Mouse (Mus musculus) lung, postnatal 25 days (tissue): ENCODE measurements around the gene Spata45.

Experiments
- DNase-seq: peaks from one replicate; pipeline ENCODE4 v3.0.0; 2022; ENCODE audit warnings: low spot score

The Spata45 gene

DNA sequence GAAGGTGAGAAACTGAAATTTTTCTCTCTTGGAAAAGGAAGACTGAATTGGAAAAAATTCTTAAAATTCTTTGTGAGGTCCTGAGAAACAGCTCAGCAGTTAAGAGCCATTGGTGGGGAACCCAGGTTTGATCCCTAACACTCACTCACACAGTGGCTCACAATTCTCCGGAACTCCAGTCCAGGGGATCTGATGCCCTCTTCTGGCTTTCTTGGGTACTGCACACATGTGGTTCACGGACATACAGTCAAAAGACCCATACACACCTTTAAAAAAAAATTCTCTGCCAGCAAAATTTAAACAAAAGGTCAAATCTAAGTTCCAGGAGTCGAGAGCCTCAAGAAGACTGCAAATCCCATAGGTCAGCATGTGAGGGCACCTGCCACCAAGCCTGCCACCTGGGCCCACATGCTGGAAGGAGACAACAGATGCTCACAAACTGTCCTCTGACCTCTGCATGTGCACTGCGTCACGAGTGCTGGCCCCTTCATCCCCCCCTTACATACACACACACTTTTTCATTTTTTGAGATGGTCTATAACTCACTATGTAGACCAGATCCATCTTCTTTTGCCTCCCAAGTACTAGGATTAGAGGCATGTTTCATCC lies 48.6 kb downstream of the Spata45 start:
- DNase-seq = peak; percentile 31

DNA sequence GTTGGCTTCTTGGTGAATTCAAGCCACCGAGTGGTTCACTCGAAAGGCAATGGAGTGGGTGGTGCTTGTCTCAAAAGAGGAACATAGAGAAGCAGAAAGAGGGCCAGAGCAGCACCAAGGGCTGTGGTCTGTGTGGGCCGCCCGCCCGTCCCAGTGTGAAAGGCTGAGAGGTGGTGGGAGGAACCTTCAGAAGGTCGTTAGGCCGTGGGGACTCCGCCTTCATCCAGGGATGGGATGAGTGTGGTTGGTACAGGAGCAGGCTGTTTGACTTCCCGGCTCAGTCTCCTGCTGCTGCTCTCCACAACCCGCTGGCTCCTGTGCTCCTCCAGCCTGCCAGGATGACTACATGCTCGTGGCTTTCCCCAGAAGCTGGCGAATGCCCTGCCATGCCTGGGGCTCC lies 49.2 kb downstream of the Spata45 start:
- DNase-seq = peak; percentile 23

DNA sequence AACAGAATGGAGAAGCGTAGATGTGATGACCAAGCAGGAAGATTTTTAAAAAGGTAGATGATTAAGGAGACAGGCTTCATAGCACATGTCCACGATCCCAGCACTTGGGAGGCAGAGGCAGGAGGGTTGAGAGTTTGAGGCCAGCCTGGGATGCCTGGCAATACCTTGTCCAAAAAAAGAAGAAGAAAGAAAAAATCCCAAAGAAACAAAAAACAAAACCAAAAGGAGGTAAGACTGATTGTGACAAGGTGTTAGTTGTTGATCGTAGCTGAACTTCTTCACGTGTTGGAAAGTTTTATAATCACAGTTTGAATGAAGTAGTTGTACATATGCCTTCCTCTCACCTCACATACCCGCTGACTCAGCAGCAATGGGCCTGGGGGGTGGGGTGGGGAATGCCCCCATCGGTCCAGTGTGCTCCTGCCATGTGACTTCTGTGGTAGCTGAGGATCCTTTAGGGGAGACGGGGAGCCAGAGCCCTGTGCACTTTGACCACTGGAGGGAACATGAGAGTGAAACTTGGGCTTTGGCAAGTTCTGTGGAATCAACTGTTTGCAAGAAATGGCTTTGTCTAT lies 50.0 kb downstream of the Spata45 start:
- no peak for DNase-seq

DNA sequence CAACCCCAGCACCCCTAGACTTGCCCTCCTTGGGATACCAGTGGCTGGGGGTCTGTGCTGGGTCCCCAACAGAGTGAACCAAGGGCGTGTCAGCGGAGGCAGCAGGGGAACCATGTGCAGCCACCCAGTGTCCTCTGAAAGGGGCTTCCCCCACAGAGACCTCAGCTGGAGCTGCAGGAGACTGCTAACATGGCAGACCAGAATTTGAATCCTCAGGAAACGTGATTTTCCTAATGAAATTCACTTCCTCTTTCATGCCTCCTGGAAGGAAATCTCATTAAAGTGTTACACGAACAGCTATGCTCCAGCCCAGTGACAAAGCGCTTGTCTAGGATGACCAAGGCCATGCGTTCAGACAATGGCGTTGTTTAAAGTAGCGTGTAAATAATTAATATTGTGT lies 50.5 kb downstream of the Spata45 start:
- DNase-seq = no peak

DNA sequence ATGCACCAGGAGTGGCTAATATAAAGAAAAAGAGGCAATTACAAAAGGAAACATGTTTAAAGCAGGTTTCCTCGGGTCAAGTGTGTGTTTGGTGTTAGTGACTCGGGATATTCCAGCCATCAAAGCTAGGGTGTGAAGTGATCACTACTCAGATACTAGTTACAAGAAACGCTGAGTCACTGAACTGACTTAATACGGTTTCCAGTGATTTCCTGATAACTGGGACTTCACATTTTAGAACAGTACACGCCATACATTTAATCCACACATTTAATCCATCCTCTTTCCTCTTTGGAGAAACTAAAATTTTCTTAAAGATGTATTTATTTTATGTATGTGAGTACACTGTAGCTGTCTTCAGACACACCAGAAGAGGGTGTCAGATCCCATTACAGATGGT lies 51.5 kb downstream of the Spata45 start:
- no peak for DNase-seq

DNA sequence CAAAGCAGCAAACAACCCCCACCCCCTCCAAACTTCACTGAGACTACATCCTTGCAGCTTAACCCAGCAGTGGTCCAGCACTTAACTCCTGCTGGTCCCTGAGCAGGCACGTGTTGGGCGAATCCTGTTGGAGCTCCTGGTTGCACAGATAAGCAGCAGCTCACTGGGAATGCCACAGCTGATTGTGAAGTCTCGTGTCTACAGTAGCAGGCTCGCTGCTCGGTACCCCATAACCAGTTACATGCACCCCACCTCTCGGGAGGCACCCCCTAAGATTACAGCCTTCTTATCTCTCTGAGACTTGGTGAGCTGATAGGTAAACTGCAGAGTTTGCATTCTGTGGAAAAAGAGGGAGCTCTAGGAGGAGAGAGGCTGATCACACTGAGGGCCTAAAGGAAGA lies 52.9 kb downstream of the Spata45 start:
- no peak for DNase-seq

DNA sequence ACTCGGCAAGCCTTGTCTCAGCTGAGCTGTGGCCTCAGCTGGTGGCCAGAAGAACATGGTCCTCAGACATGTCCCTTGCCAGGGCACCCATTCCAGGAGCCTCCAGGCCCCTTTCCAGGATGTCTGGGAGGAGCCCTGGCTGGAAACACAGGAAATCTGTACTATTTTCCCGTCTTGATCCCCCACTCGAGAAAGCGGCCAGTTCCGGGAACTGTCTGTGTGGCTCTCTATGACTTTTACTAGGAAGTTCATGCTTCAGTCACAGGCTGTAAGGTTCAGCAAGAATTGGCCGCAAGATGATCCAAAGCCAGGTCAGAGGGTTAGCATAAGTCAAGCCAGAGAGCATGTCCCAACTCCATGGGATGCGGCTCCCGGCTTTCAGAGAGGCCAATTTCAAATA lies 55.6 kb downstream of the Spata45 start:
- DNase-seq = no peak
